Mouse (Mus musculus) olfactory bulb, adult 2 months (tissue): ENCODE measurements at regions not wholly inside any gene's neighbourhood (a gene's known extent, or its start where the extent isn't known, plus 50 kb on each side); places are given as distances from the start of the nearest gene placed in this dataset.

Source experiments
- CTCF ChIP-seq: fragments of 200-500 bp; IDR thresholded peaks from 2 replicates; pipeline ENCODE4 v1.5.1; 2012; ENCODE audit warnings: low read depth, mild to moderate bottlenecking, low read length, moderate library complexity; ENCODE audit not compliant: insufficient read depth
- POLR2A ChIP-seq: fragments of 200-500 bp; IDR thresholded peaks from 2 replicates; pipeline ENCODE4 v1.6.1; 2012; ENCODE audit warnings: mild to moderate bottlenecking, low read depth, low read length, moderate library complexity; ENCODE audit not compliant: insufficient read depth

DNA sequence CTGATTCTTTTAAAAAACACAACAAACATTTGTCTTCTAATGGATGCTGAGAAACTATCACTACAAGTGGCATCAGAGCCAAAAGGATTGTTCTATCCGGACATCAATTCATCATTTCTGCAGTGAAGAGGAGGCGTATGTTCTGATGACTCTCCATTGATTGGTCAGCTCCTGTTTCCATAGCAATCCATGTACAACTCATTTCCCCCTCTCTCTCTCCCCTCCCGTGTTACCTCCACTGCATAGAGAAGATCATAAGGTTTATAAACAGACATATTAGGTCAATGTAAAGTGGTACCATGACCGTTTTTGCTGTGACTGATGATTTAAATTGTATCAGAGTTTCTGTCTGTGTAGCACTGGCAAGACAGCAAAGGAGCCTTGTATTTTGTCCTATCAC lies 76.2 kb upstream of the Gap43 start:
- TF ChIP-seq POLR2A = no peak
- TF ChIP-seq CTCF = no peak
